Mouse (Mus musculus): Measurements from ENCODE around the gene Kcnk7. TPM values are rescaled to one million over a fixed set of nuclear protein-coding genes. Genes with fewer than 3 reads are reported as not detected.

Gene Kcnk7
- total and polyA plus RNA-seq, 2 experiments from 2014 or later = 0.17 TPM; not detected in 1

DNA sequence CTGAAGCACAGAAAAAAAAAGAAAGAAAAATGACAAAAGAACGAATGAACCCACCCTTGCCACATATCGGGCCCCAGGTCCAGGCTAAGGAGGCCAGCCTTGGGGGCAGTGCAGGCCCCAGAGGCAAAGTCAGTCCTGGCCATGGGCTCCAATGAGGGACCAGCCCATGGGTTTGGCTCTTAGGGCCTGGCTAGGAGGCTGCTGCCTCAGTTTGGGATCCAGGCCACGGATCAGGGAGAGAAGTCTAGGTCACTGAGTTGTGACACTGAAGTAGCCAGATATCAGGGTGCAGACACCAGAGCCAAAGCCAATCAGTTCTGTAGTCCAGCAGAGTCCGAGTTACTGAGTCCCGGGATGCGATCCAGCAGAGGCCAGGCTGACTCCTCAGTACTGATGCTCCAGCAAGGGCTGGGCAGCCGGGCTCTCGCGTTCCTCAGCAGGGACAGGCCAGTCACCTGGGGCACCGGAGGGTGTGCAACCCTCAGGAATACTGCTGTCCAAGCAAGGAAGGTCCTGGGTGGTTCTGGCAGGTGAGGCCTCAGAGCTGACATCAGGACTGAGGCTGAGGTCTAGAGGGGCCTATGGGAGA, 39.4 kb upstream of the Kcnk7 start:
- ATAC-seq = no peak
- H3K36me3 ChIP-seq (ENCODE audit: insufficient read depth) = peaks cover 53% of the 10 kb centered on the region

GRCm38 (mm10) chr19:5665465-5665864, 38.7 kb upstream of the Kcnk7 start:
- 93% methylated on average over 15 of the region's 15 CpGs for WGBS
- Histone ChIP-seq H3K9me3 (ENCODE audit: low read length) (no peaks in the 10 kb centered on the region), H3K4me1 (ENCODE audit: insufficient read depth) (peaks cover 5% of the 10 kb centered on the region; the same call in 1 of the 2 replicates), H3K27ac (ENCODE audit: low read depth, low read length) (no peak overlapping the region), H3K27me3 (ENCODE audit: insufficient read depth, low read length) (no peaks in the 10 kb centered on the region), H3K4me3 (ENCODE audit: low read depth, low read length) (no peak overlapping the region), H3K9ac (no peak overlapping the region), H3K36me3 (ENCODE audit: insufficient read depth) (peaks cover 53% of the 10 kb centered on the region), H3K4me2 (ENCODE audit: low read depth) (no peak overlapping the region)
- TF ChIP-seq CTCF (IDR thresholded peaks at IDR 0.05; ENCODE audit: low read depth) = no peak
- ATAC-seq (no peak), DNase-seq (no peak)

More for the DNA sequence above, 39.4 kb upstream of the Kcnk7 start:
- no peak for TF ChIP-seq CTCF (IDR thresholded peaks at IDR 0.05; ENCODE audit: low read depth)
- H3K4me1 ChIP-seq (ENCODE audit: insufficient read depth) = peaks cover 5% of the 10 kb centered on the region; the same call in 1 of the 2 replicates
- H3K9me3 ChIP-seq (ENCODE audit: low read length) = no peaks in the 10 kb centered on the region
- no peak overlapping the region for H3K27ac ChIP-seq (ENCODE audit: low read depth, low read length)
- DNase-seq = no peak
- H3K4me3 ChIP-seq (ENCODE audit: low read depth, low read length) = no peak overlapping the region
- 92% methylated on average over 10 of the region's 10 CpGs for WGBS
- no peak overlapping the region for H3K9ac ChIP-seq
- no peak overlapping the region for H3K4me2 ChIP-seq (ENCODE audit: low read depth)
- no peaks in the 10 kb centered on the region for H3K27me3 ChIP-seq (ENCODE audit: insufficient read depth, low read length)

- Histone ChIP-seq H3K27me3 (ENCODE audit: insufficient read depth, low read length) (no peaks in the 10 kb centered on the region), H3K36me3 (ENCODE audit: insufficient read depth) (peaks cover 57% of the 10 kb centered on the region), H3K4me2 (ENCODE audit: low read depth) (no peak overlapping the region), H3K9me3 (ENCODE audit: low read length) (no peaks in the 10 kb centered on the region), H3K4me1 (ENCODE audit: insufficient read depth) (peaks cover 5% of the 10 kb centered on the region; the same call in 1 of the 2 replicates), H3K4me3 (ENCODE audit: low read depth, low read length) (no peak overlapping the region), H3K27ac (ENCODE audit: low read depth, low read length) (no peak overlapping the region), H3K9ac (no peak overlapping the region)
- DNase-seq = peak; percentile 5
- no peak for ATAC-seq
- WGBS = 88% methylated on average over 18 of the region's 18 CpGs
- TF ChIP-seq CTCF (IDR thresholded peaks at IDR 0.05; ENCODE audit: low read depth) = no peak
Observed at GRCm38 (mm10) chr19:5666386-5666785, 37.8 kb upstream of the Kcnk7 start.

DNA sequence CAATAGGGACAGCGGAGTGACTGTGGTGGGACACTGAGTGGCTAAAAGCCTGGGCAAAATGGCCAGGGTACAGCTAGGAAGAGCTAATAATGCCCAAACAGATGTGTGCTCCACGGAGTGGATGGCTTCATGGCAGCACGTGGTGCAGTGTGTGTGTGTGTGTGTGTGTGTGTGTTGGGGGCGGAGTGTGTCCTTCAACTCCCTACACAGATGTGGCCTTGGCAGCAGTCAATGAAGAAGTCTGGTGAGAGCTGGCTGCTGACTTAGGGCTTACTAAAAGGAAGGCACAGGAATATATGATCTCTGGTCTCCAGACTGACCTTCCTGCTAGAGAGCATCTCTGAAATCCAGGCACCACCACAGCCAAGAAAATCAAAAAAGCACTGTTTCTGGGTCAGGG, 35.8 kb upstream of the Kcnk7 start:
- ATAC-seq (no peak), DNase-seq (no peak)
- 94% methylated on average over 4 of the region's 4 CpGs for WGBS
- Histone ChIP-seq H3K36me3 (ENCODE audit: insufficient read depth) (peaks cover 74% of the 10 kb centered on the region), H3K9ac (no peak overlapping the region), H3K27ac (ENCODE audit: low read depth, low read length) (no peak overlapping the region), H3K4me2 (ENCODE audit: low read depth) (no peak overlapping the region), H3K4me3 (ENCODE audit: low read depth, low read length) (no peak overlapping the region), H3K9me3 (ENCODE audit: low read length) (no peaks in the 10 kb centered on the region), H3K4me1 (ENCODE audit: insufficient read depth) (peaks cover 5% of the 10 kb centered on the region; the same call in 1 of the 2 replicates), H3K27me3 (ENCODE audit: insufficient read depth, low read length) (no peaks in the 10 kb centered on the region)
- TF ChIP-seq CTCF (IDR thresholded peaks at IDR 0.05; ENCODE audit: low read depth) = no peak

DNA sequence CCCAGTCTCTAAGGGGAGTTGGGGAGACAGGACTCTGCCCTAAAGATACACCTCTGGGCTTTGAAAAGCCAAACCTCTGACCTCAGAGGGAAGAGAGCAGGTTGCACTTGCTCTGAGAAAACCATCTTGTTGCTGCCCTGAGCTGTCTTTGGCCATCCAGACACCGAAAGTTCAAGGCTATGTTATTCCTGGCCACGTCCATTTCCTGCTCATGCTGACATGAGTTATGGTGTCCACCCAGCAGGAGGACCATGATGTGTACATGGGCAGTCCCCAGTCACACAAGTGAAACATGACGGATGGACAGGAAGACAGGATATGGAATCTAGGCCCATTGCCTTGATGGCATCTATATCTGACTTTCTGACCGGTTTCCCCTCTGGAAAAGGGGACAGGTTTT, 23.7 kb upstream of the Kcnk7 start:
- Histone ChIP-seq H3K9ac (no peak overlapping the region), H3K4me2 (ENCODE audit: low read depth) (no peak overlapping the region), H3K4me1 (ENCODE audit: insufficient read depth) (no peaks in the 10 kb centered on the region), H3K9me3 (ENCODE audit: low read length) (no peaks in the 10 kb centered on the region), H3K4me3 (ENCODE audit: low read depth, low read length) (no peak overlapping the region), H3K36me3 (ENCODE audit: insufficient read depth) (peaks cover 93% of the 10 kb centered on the region), H3K27ac (ENCODE audit: low read depth, low read length) (no peak overlapping the region), H3K27me3 (ENCODE audit: insufficient read depth, low read length) (no peaks in the 10 kb centered on the region)
- 89% methylated on average over 4 of the region's 4 CpGs for WGBS
- ATAC-seq (no peak), DNase-seq (no peak)
- TF ChIP-seq CTCF (IDR thresholded peaks at IDR 0.05; ENCODE audit: low read depth) = no peak

GRCm38 (mm10) chr19:5684236-5684635, 19.9 kb upstream of the Kcnk7 start:
- DNase-seq = no peak
- 92% methylated on average over 12 of the region's 12 CpGs for WGBS

DNA sequence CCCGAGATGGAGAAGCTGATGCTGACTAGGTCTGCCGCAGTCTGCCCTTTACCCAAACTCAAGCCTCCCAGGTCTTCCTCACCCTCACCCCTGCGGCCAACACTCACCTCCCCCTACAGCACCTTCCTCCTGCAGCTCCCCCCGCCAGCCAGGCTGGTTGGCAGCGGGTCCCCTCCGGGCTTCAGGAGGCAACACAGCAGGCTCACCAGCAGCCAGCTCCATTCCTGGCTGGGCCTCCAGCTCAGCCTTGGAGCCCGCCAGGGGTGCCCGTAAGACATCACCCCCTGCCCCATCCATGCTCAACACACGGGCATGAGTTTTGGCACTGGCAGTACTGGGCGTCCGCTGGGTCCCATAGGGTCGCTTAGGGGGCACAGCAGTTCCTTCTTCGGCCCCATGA, 19.2 kb upstream of the Kcnk7 start:
- Histone ChIP-seq H3K9ac (no peak overlapping the region), H3K4me2 (ENCODE audit: low read depth) (no peak overlapping the region), H3K9me3 (ENCODE audit: low read length) (no peaks in the 10 kb centered on the region), H3K36me3 (ENCODE audit: insufficient read depth) (peaks cover 65% of the 10 kb centered on the region), H3K4me3 (ENCODE audit: low read depth, low read length) (no peak overlapping the region), H3K27ac (ENCODE audit: low read depth, low read length) (no peak overlapping the region), H3K4me1 (ENCODE audit: insufficient read depth) (peaks cover 10% of the 10 kb centered on the region), H3K27me3 (ENCODE audit: insufficient read depth, low read length) (no peaks in the 10 kb centered on the region)
- no peak for TF ChIP-seq CTCF (IDR thresholded peaks at IDR 0.05; ENCODE audit: low read depth)
- ATAC-seq (no peak), DNase-seq (no peak)
- 87% methylated on average over 13 of the region's 13 CpGs for WGBS

More at GRCm38 (mm10) chr19:5684236-5684635, 19.9 kb upstream of the Kcnk7 start:
- ATAC-seq = no peak
- peaks cover 73% of the 10 kb centered on the region for H3K36me3 ChIP-seq (ENCODE audit: insufficient read depth)
- H3K4me1 ChIP-seq (ENCODE audit: insufficient read depth) = peaks cover 6% of the 10 kb centered on the region; the same call in 1 of the 2 replicates
- no peaks in the 10 kb centered on the region for H3K9me3 ChIP-seq (ENCODE audit: low read length)
- H3K27me3 ChIP-seq (ENCODE audit: insufficient read depth, low read length) = no peaks in the 10 kb centered on the region
- no peak overlapping the region for H3K4me3 ChIP-seq (ENCODE audit: low read depth, low read length)
- no peak overlapping the region for H3K27ac ChIP-seq (ENCODE audit: low read depth, low read length)
- H3K4me2 ChIP-seq (ENCODE audit: low read depth) = no peak overlapping the region
- no peak overlapping the region for H3K9ac ChIP-seq
- no peak for TF ChIP-seq CTCF (IDR thresholded peaks at IDR 0.05; ENCODE audit: low read depth)
